Mouse (Mus musculus) erythroid progenitor cell, adult 5-6 weeks (primary cell): Measurements from ENCODE around the gene Traf3ip3. TPM values are rescaled to one million over a fixed set of nuclear protein-coding genes. Genes with fewer than 3 reads are reported as not detected.

Source experiments
- ATAC-seq: replicated peaks from 2 replicates; pipeline ENCODE4 v1.8.0; 2016; ENCODE audit warnings: moderate number of reproducible peaks, mild to moderate bottlenecking, moderate TSS enrichment, inconsistent platforms; ENCODE audit not compliant: poor library complexity, low FRiP score, severe bottlenecking
- total RNA-seq, 2 experiments: library from RNA; stranded (forward) in 1 of 2; stranded (reverse) in 1 of 2; fragments of 150-400 nt in 1 of 2; fragments of 186-747, 209-891 nt in 1 of 2; gene quantifications; 2 replicates each; pipeline versions ENCODE4 v1.2.3 to v1.2.4; 2015 to 2017; ENCODE audit warnings: low replicate concordance in 2 of 2

Traf3ip3 gene
- total RNA-seq, 2 experiments from 2014 or later: 8.6 to 59.9 TPM

DNA sequence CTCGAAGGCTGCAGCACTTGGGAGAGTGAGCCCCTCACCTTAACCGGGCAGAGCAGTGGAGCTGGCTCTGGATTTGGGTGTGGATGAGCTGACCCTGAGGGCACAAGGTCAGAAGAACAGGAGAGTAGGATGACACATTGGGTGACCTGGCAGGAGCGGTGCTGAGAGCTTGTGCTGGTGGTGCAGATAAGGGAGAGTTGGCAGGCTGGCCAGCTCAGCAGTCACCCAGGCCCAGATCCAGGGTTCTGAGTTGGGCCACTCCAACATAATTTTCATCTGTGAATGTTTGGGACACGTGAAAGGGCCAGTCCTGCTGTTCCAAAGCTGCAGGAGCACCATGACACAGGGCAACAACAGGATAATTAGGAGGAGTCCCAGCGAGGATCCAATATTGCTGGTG, 9.9 kb upstream of the Traf3ip3 start:
- no peak for ATAC-seq

- ATAC-seq: no peak
Observed at GRCm38 (mm10) chr1:193208178-193208577, 6.7 kb upstream of the Traf3ip3 start.

DNA sequence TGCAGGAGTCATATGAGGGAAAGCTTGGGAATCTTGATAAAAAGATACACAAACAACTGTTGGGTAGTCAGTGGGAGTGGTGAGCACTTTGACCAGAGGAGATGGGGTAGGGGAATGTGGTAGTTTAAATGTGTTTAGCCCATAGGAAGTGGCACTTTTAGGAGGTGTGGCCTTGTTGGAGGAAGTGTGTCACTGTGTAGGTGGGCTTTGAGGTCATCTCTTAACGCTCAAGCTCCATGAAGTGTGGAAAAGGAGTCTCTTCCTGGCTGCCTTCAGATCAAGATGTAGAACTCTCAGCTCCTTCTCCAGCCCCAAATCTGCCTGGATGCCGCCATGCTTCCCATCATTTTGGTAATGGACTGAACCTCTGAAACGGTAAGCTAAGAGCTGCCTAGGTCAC, 6.0 kb upstream of the Traf3ip3 start, which contains the start of gene Lamb3:
TSS of gene Lamb3 (plus strand) at position 197 of the 400 bp plus-strand sequence.
- no peak for ATAC-seq

- ATAC-seq: no peak
Observed at GRCm38 (mm10) chr1:193205431-193205830, 3.9 kb upstream of the Traf3ip3 start.

DNA sequence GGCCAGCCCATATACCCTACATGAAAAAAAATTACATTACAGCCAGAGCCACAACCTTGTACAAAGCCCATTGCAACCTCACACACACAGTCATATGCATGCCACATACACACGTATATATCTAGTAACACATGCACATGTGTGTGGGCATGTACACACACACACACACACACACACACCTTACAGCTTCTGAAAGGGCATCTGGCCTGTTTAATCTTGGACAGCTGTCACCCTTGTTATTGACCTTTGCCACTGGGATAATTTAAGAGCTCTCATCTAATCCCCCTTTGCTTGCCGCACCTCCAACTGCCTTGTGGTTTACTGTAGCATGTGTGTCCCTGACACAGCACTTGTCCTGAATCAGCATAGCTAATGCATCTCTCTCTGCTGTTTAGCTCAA, 2.3 kb upstream of the Traf3ip3 start:
- ATAC-seq: no peak

DNA sequence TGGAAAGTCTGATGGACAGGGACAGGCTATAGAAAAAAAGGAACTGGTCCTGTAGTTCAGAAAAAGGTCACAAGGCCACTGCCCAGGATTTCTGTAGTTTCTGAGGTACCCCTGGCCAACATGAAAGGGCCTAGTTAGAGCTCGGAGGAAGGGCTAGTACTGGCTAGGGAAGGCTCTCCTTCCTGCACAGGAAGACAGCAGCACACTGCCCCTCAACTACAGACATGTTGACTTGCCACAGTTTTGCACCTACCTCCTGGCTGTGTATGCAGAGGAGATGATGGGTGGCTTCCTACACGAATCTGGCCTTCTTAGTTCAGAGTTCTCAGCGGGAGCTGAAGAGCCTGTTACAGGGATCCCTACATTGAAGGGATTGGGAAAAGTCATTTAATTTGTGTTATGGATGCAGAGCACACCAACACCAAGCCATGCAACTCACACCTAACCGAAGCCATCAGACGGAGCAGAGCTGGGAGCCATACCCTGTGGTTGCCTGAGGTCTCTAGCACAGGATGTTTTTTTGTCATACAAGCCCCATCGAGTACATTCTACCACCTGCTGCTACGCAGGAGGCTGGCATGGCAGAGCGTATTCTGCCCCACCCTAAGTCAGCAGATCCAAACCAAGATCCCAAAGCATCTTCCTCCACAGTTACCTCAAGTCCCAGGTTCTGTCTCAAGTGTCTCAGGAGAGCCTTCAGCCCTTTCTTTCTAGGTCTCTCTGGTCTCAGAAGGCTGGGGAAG, 692 bp downstream of the Traf3ip3 start:
- ATAC-seq: no peak

DNA sequence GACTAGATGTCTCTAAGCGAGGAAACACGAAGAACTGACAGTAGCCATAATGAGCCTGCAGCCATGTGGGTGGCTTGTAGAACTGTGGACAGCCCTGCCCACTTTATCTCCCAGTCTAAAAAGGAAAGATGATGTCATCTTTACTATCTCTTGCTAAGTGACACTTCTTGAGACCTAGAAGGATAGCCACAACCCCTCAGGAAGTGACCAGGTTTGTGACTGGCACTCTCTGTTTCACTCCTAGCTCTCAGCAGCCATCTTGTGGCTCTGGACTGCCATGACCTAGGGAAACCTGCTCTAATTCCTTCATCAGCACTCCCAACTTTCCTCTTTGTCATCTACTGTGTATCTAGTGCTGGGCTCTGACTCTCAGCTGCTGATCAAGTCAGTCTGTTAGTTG, 3.2 kb downstream of the Traf3ip3 start:
- 0 out of 2 replicates have a peak, but pooled peaks have one; percentile 10 for ATAC-seq

DNA sequence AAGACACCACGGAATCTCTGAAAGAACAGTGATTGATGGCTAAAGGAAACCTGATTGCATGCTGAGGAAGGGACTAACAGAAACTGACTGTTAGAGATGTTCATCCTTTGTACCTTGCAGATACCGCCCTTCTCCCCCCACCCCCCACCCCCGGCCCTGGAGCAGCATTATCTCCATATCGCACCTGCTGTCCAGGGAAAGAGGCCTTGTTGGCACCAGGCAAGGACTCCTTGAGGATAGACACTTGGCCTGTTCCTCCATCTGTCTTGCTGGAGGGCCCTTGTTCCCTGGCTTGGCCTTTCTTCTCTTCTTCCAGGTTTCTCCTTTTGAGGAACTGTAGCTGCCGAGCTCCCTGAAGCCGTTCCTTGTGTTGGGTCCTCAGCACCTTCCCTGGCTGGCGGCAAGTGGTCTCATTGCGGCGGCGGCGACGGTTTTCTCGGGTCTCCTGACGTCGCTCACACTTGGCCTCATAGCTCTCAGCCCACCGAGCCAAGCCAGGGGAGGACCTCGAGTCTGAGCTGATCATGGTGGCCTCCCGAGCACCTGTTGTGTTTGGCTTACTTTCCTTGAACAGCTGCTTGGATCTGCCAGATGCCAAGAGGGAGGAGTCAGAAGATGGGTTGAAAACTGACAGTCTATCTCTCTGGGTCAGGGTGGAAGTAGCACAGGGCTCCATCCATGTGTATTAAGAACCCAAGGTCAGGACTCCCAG, 3.9 kb downstream of the Traf3ip3 start:
- no peak for ATAC-seq

DNA sequence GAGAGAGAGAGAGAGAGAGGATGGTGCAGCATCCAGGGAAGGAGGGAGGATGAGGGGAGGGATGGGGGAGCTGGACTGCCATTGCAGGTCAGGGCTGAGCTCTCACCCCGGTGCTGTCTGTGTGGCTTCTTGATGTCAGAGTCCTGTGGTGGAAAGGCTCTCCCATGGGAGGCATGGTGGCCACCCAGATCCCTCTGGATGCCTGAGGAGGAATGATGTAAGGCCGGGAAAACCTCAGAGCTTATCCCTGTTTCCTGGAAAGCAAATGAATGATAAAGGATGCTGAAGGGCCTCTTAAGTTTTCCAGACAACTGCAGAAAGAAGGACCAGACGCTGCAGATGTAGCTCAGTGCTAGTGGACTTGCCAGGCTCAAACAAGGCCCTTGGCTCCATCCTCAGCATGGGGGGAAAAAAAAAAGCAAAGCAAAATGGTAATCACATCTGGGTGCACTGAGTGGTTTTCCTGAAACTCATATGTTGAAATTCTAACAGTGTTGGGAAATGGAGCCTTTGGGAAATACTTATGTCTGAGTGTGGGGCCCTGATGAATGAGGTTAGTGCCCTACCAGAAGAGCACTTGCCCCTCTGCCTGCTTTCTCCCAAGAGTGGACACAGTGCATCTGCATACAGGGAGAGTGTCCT, 6.2 kb downstream of the Traf3ip3 start:
- no peak for ATAC-seq

DNA sequence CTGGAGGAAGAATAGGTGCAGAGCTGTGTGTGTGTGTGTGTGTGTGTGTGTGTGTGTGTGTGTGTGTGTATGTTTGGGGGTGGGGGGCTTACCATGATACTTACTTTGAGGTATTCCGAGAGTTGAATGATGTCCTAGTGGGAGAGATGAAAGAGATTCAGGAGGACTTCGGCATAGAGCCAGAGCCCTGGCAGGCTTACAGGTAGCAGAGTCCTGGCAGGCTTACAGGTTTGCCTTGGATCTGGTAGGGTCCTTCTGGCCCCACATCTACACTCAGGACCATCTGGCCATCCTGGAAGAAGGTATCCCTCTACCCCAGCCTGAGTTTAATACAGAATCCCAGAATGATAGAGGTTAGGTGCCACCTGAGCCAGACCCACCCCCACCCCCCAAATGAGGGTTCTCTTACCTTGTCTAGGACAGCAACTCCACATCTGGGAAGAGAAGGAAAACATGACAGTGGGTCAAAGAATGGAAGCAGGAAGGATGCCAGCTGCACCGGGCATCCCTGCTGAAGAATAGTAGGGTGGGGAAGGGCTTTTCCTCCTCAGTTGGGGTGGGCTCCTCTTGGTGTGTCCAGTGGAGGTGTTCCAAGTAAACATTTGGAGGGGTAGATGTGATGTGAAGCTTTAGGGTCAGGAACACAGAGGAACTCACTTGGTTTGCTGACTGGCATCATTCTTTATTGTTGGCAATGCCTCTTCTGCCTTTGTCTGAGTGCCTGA, 6.9 kb downstream of the Traf3ip3 start:
- no peak for ATAC-seq

DNA sequence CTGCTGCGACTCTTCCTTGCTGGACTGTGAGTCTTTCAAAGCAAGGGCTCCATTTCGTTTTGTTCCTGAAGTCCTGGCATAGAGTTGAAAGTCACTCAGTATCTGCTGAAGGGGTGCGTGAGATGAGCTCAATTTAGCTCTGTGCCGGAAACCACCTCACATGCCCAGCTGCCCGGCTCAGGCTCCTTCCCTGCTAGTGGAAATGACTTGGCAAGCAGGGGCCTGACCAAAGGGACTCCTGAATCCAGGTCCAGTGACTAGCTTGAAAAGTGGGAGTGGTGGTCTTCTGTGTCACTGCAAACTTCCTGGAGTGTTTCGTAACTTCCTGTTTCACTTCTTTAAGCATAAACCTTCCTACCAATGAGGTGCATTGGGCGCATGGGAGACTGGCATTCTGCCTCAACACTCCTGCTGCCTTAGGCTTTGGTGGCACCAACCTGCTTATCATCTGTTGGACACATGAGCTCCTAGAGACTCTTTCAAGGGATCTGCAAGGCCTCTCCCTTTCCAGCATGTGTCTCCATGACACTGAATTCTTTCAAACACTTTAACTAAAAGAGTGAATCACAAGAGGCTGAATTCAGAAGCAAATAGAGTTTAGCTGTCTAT, 9.7 kb downstream of the Traf3ip3 start:
- no peak for ATAC-seq

DNA sequence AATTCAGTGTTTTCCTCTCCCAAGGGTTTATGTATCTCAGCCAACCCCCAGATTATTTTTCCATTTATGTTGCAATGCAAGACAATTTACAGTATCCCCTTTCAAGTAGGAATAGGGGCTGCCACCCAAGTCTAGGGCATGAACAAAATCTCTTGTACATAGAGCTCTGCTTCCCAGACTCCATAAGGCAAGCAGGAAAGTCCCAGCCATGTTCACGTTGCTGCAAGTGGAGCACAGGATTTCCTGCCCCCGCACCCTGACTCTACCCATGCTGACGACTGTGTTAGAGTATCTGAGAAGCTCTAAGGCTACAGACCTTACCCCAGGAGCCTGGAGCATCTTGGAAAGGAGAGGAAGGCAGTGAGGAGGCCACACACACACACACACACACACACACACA, 11.7 kb downstream of the Traf3ip3 start:
- ATAC-seq: no peak

DNA sequence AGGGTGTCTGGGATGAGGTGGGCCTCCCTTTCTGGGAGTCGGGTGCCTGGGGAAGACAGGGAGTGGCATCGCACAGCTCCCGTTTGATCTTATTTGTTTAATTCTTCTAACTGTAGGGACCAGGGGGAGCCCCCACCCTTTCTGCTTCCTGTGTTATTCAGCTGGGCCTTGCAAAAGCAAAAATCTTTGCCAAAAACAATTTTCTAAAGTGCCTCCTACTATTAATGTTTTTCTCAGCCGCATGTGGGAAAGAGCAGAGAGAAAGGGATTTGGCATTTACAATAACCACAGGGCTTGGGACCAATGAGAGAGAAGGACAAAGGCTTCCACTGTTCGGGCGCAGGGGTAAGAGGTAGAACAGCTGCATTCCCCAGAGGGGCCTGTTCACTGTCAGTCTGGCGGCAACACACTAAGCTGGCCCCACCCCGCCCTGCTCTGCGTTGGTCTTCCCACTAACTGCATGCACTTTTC, 12.3 kb downstream of the Traf3ip3 start:
- no peak for ATAC-seq

GRCm38 (mm10) chr1:193188257-193188656, 13.2 kb downstream of the Traf3ip3 start:
- ATAC-seq: no peak

DNA sequence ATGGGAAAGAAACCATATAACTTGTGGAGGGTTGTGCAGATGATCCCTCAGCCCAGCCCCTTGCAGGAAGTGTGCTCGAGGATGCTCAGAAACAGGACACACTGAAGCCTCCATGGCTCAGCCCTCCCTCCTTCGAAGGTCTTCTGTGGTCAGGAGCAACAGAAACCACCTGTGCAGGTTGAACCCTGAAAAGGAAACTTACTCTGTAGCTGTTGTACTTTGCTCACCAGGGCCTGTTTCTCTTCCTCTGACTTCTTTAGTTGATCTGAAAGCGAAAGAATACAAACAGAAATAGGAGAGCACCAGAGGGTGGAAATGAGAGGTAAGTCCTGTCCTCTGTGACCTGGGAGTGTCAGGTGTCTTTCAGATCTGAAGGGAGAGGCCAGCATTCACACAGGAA, 20.4 kb downstream of the Traf3ip3 start:
- ATAC-seq: no peak

DNA sequence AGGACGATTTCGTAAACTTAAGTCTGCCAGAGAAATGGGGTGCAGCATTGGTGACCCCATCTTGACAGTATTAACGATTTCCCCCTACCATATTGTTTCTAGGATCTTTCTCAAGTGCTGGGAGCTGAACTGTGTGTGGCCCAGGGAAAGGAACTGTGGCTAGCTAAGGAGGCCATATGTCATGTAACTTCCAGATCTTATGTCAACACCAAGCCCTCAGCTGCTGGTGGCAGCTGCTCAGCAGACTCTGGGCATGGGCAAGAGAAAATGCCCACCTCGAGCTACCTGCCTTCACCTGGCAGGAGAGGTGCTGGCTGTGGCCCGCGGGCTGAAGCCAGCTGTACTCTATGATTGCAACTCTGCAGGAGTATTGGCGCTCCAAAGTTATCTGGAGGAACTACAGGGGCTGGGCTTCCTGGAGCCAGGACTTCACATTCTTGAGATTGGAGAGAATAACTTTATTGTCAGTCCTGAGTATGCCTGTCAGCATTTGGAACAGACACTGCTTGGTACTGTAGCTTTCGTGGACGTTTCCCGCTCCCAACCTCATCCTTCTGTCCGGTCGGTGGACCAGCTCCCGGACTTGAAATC, 27.3 kb downstream of the Traf3ip3 start:
- ATAC-seq: no peak

DNA sequence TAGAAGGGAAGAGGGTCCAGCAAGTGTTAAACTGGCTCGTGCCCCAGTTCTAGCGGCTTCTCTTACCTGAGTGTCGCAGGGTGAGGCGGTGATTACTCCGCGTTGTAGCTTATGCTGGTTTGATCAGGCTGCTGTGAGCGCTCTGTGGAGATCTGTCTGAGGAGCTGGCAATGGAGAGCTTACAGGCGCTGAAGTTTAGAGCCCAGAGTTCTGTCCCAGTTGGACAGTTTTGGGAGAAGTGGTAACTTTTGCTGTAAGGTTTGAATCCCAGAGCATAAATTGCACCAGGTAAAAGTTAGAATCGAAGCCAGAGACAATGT, 27.7 kb downstream of the Traf3ip3 start:
- ATAC-seq: no peak

DNA sequence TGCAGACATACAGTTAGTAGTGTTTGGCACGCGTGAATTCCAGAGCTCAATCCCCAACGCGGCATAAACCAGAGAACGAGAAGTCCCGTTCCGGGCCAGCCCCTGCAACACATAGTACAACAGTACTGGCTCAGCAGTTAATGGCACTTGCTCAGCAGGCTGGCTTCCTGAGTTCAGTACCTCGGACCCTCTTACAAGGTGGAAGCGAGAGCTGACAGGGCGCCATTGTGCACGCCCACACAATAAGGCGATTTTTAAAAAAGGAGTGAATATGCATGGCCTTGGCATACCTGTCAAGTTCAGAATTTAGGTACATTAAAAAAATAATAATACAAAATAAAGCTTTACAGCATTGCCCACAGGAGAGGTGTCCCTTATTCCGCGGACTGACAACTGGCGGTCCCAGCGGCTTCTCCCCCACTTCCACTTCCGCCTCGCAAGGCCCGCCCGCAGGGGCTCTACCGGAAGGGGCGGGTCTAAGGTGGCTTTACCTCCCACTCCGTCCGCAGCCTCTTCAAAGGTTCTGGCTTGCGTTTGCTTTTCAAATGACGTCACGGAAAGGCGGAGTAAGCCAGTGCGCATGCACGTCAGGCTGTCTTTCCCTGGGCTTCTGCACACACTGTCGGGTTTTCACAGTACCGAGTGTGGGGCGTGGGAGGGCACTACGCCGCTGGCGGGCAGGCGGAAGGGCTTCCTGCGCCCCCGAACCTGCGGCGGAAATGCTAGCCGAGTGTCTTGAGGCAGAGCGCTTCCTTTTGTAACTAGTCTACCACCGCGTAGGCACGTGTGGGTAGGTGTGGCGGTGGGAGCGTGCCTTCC, 28.3 kb downstream of the Traf3ip3 start:
- peak; percentile 97 for ATAC-seq

DNA sequence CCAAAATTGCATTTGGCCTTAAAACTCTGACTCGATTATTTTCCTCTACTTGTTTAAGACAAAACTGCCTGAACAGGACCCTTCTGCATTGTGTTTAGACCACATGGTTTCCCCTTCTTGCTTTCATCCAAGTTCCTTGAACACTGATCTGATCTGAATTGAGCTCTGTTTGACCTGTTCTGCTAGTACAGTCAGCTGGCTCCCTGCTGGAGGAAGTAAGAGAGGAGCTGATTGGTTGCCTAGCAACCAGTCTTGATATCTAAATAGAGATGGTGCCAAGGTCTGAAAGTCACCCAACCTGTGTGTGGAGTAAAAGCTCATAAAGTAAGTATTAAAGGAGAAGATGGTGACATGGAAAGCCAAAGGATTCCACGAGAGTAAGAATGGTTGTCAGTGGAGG, 31.6 kb downstream of the Traf3ip3 start:
- ATAC-seq: no peak
